Mouse (Mus musculus): ENCODE data around the gene Znfx1. TPM values are rescaled to one million over a fixed set of nuclear protein-coding genes. Genes with fewer than 3 reads are reported as not detected.

Znfx1 gene
- polyA plus RNA-seq (2012; fragmentation: generic; extraction: Trizol) = 15.8 TPM
- long read RNA-seq, experiment 1, partial matches to known transcripts = 2 of 4 reads
- long read RNA-seq, experiment 1, other reads (novel, unspliced or antisense) = 2 of 4 reads
- long read RNA-seq, experiment 2, full-length matches to known transcripts = 11 of 49 reads
- long read RNA-seq, experiment 2, partial matches to known transcripts = 27 of 49 reads
- long read RNA-seq, experiment 2, other reads (novel, unspliced or antisense) = 11 of 49 reads

GRCm38 (mm10) chr2:167062965-167063880 is at the start of gene Znfx1:
Gene Znfx1, minus strand, starts transcription at chr2:167063015.
- no peaks in the 10 kb centered on the region for H3K27me3 ChIP-seq (ENCODE audit: control insufficient read depth, insufficient read depth, insufficient read length)
- H3K4me3 ChIP-seq (ENCODE audit: insufficient read depth, poor library complexity, severe bottlenecking) = peak within 1 kb of the TSS; percentile 83
- H3K79me2 ChIP-seq (ENCODE audit: control insufficient read depth, insufficient read depth) = peaks cover 77% of the 10 kb centered on the region
- peaks cover 42% of the 10 kb centered on the region for H3K36me3 ChIP-seq (ENCODE audit: control insufficient read depth, insufficient read depth)
- H3K79me3 ChIP-seq (ENCODE audit: low read depth) = peaks cover 44% of the 10 kb centered on the region
- peak within 1 kb of the TSS; percentile 93 for H3ac ChIP-seq (ENCODE audit: control insufficient read depth, insufficient read length, low read depth)
- no peak for TF ChIP-seq MYOD1 (IDR thresholded peaks at IDR 0.05; ENCODE audit: control insufficient read depth, insufficient read length, low read depth)
- TF ChIP-seq USF1 (IDR thresholded peaks at IDR 0.05; ENCODE audit: low read depth) = peak; percentile 35
- no peak for TF ChIP-seq CTCF (IDR thresholded peaks at IDR 0.05; ENCODE audit: control insufficient read depth, insufficient read depth, insufficient read length)
- peak; percentile 57 for TF ChIP-seq MAX (IDR thresholded peaks at IDR 0.05)
- TF ChIP-seq FOSL1 (IDR thresholded peaks at IDR 0.05; ENCODE audit: insufficient read depth, low read length, poor library complexity, severe bottlenecking) = no peak

DNA sequence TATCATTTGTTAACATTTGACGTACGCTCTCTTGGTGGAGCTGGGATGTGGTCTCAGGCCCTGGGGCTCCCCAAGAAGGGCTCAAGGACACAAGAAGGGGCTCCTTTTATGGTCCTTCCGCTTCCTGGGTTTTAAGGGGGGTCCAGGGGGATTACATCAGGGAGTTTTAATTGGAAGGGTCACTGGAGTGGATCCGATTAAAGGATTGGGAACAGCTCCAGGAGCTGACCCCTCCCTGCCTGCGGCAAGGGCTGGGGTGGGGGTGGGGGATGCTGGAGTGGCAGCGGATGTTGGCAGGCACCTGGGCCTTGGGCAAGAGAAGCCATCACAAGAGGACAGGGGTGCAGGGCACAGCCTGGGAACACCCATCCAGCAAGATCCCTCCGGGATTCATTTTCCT is 49.4 kb upstream of the Znfx1 start:
- Histone ChIP-seq H3K79me2 (ENCODE audit: control insufficient read depth, insufficient read depth) (no peaks in the 10 kb centered on the region), H3K79me3 (ENCODE audit: low read depth) (no peaks in the 10 kb centered on the region), H3ac (ENCODE audit: control insufficient read depth, insufficient read length, low read depth) (no peak overlapping the region), H3K36me3 (ENCODE audit: control insufficient read depth, insufficient read depth) (no peaks in the 10 kb centered on the region), H3K27me3 (ENCODE audit: control insufficient read depth, insufficient read depth, insufficient read length) (peaks cover 24% of the 10 kb centered on the region), H3K4me3 (ENCODE audit: insufficient read depth, poor library complexity, severe bottlenecking) (no peak overlapping the region)
- no peak for TF ChIP-seq MYOD1 (IDR thresholded peaks at IDR 0.05; ENCODE audit: control insufficient read depth, insufficient read length, low read depth)
- no peak for TF ChIP-seq FOSL1 (IDR thresholded peaks at IDR 0.05; ENCODE audit: insufficient read depth, low read length, poor library complexity, severe bottlenecking)
- no peak for TF ChIP-seq MYOG (IDR thresholded peaks at IDR 0.05; ENCODE audit: control insufficient read depth, extremely low read depth, insufficient read length)
- TF ChIP-seq USF1 (IDR thresholded peaks at IDR 0.05; ENCODE audit: low read depth) = no peak
- TF ChIP-seq CTCF (IDR thresholded peaks at IDR 0.05; ENCODE audit: control insufficient read depth, insufficient read depth, insufficient read length) = no peak
- no peak for TF ChIP-seq CEBPB (IDR thresholded peaks at IDR 0.05; ENCODE audit: low read depth)
- no peak for TF ChIP-seq MAX (IDR thresholded peaks at IDR 0.05)

- Histone ChIP-seq H3K36me3 (ENCODE audit: control insufficient read depth, insufficient read depth) (no peaks in the 10 kb centered on the region), H3K4me3 (ENCODE audit: insufficient read depth, poor library complexity, severe bottlenecking) (no peak overlapping the region), H3ac (ENCODE audit: control insufficient read depth, insufficient read length, low read depth) (no peak overlapping the region), H3K27me3 (ENCODE audit: control insufficient read depth, insufficient read depth, insufficient read length) (peaks cover 4% of the 10 kb centered on the region), H3K79me2 (ENCODE audit: control insufficient read depth, insufficient read depth) (no peaks in the 10 kb centered on the region), H3K79me3 (ENCODE audit: low read depth) (no peaks in the 10 kb centered on the region)
- TF ChIP-seq CTCF (IDR thresholded peaks at IDR 0.05; ENCODE audit: control insufficient read depth, insufficient read depth, insufficient read length) = no peak
- TF ChIP-seq USF1 (IDR thresholded peaks at IDR 0.05; ENCODE audit: low read depth) = no peak
- no peak for TF ChIP-seq MAX (IDR thresholded peaks at IDR 0.05)
- TF ChIP-seq MYOG (IDR thresholded peaks at IDR 0.05; ENCODE audit: control insufficient read depth, extremely low read depth, insufficient read length) = no peak
- no peak for TF ChIP-seq MYOD1 (IDR thresholded peaks at IDR 0.05; ENCODE audit: control insufficient read depth, insufficient read length, low read depth)
- no peak for TF ChIP-seq CEBPB (IDR thresholded peaks at IDR 0.05; ENCODE audit: low read depth)
These were observed 46.7 kb upstream of the Znfx1 start for GRCm38 (mm10) chr2:167109506-167109905.

- Histone ChIP-seq H3K79me2 (ENCODE audit: control insufficient read depth, insufficient read depth) (no peaks in the 10 kb centered on the region), H3K36me3 (ENCODE audit: control insufficient read depth, insufficient read depth) (no peaks in the 10 kb centered on the region), H3ac (ENCODE audit: control insufficient read depth, insufficient read length, low read depth) (no peak overlapping the region), H3K27me3 (ENCODE audit: control insufficient read depth, insufficient read depth, insufficient read length) (no peaks in the 10 kb centered on the region), H3K4me3 (ENCODE audit: insufficient read depth, poor library complexity, severe bottlenecking) (no peak overlapping the region), H3K79me3 (ENCODE audit: low read depth) (no peaks in the 10 kb centered on the region)
- no peak for TF ChIP-seq CTCF (IDR thresholded peaks at IDR 0.05; ENCODE audit: control insufficient read depth, insufficient read depth, insufficient read length)
- TF ChIP-seq MYOD1 (IDR thresholded peaks at IDR 0.05; ENCODE audit: control insufficient read depth, insufficient read length, low read depth) = no peak
- no peak for TF ChIP-seq MAX (IDR thresholded peaks at IDR 0.05)
- no peak for TF ChIP-seq USF1 (IDR thresholded peaks at IDR 0.05; ENCODE audit: low read depth)
- TF ChIP-seq FOSL1 (IDR thresholded peaks at IDR 0.05; ENCODE audit: insufficient read depth, low read length, poor library complexity, severe bottlenecking) = no peak
- TF ChIP-seq CEBPB (IDR thresholded peaks at IDR 0.05; ENCODE audit: low read depth) = no peak
- no peak for TF ChIP-seq MYOG (IDR thresholded peaks at IDR 0.05; ENCODE audit: control insufficient read depth, extremely low read depth, insufficient read length)
These were observed 40.7 kb upstream of the Znfx1 start for GRCm38 (mm10) chr2:167103546-167103945.

DNA sequence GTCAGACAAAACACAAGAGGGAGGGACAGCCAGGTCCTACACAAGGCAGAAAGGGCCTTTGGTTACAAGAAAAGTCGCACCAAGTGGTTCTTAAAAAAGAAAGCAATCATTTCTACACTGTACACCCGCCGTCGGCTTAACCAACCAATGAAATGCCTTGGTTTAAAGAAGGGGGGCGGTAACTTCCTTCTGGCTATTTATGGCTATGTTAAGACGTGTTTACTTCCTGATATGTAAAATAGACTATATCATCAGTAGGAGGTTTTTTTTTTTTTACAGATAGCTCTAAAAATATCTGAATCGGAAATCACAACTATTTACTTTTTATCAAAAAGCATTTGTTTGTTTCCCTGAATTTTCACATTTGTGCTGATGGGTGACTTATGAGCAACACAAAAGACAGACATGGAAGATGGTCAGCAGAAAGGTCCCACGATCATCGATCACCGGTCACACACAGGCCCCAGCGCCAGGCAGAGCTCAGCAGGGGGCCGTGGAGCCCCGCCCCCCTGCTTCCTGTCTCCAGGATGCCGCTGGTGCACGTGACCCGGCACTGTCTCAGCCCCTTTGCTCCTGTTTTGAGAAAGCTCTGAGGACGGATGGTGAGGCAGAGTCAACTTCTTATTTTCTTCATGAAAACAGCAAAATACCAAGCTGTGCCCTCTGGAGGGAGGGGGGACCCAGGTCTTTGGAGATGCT is 39.1 kb upstream of the Znfx1 start:
- Histone ChIP-seq H3ac (ENCODE audit: control insufficient read depth, insufficient read length, low read depth) (no peak overlapping the region), H3K27me3 (ENCODE audit: control insufficient read depth, insufficient read depth, insufficient read length) (no peaks in the 10 kb centered on the region), H3K4me3 (ENCODE audit: insufficient read depth, poor library complexity, severe bottlenecking) (no peak overlapping the region), H3K36me3 (ENCODE audit: control insufficient read depth, insufficient read depth) (no peaks in the 10 kb centered on the region), H3K79me2 (ENCODE audit: control insufficient read depth, insufficient read depth) (no peaks in the 10 kb centered on the region), H3K79me3 (ENCODE audit: low read depth) (no peaks in the 10 kb centered on the region)
- TF ChIP-seq MYOD1 (IDR thresholded peaks at IDR 0.05; ENCODE audit: control insufficient read depth, insufficient read length, low read depth) (no peak), CEBPB (IDR thresholded peaks at IDR 0.05; ENCODE audit: low read depth) (no peak), USF1 (IDR thresholded peaks at IDR 0.05; ENCODE audit: low read depth) (no peak), MAX (IDR thresholded peaks at IDR 0.05) (no peak), CTCF (IDR thresholded peaks at IDR 0.05; ENCODE audit: control insufficient read depth, insufficient read depth, insufficient read length) (no peak), FOSL1 (IDR thresholded peaks at IDR 0.05; ENCODE audit: insufficient read depth, low read length, poor library complexity, severe bottlenecking) (no peak), MYOG (IDR thresholded peaks at IDR 0.05; ENCODE audit: control insufficient read depth, extremely low read depth, insufficient read length) (no peak)

Data from C2C12 (cell line).